Mouse (Mus musculus) spleen, adult 18-20 months (tissue): ENCODE measurements around the gene Add2.

ENCODE experiments used
- DNase-seq, 2 experiments: peaks; one replicate each; pipeline ENCODE4 v3.0.0; 2022; ENCODE audit warnings: mixed read lengths in 2 of 2

Add2 gene

GRCm38 (mm10) chr6:86050586-86051268 lies 22.2 kb downstream of the Add2 start:
- no peak for DNase-seq

- DNase-seq, result no peak
These were observed 23.6 kb downstream of the Add2 start for GRCm38 (mm10) chr6:86052032-86052459.

- no peak for DNase-seq
These were observed 24.1 kb downstream of the Add2 start for GRCm38 (mm10) chr6:86052556-86052955.

- DNase-seq, result no peak
These were observed 24.6 kb downstream of the Add2 start for GRCm38 (mm10) chr6:86053099-86053498.

- no peak for DNase-seq
These were observed 25.1 kb downstream of the Add2 start for GRCm38 (mm10) chr6:86053594-86053993.

GRCm38 (mm10) chr6:86058475-86058874 lies 30.0 kb downstream of the Add2 start:
- no peak for DNase-seq

GRCm38 (mm10) chr6:86059151-86059853 lies 30.8 kb downstream of the Add2 start:
- no peak for DNase-seq

- DNase-seq, result no peak
These were observed 31.7 kb downstream of the Add2 start for GRCm38 (mm10) chr6:86060170-86060569.

- DNase-seq, result no peak
These were observed 33.7 kb downstream of the Add2 start for GRCm38 (mm10) chr6:86062226-86062625.

GRCm38 (mm10) chr6:86062684-86063083 lies 34.2 kb downstream of the Add2 start:
- no peak for DNase-seq

- DNase-seq, result no peak
These were observed 36.0 kb downstream of the Add2 start for GRCm38 (mm10) chr6:86064318-86065016.

- no peak for DNase-seq
These were observed 38.2 kb downstream of the Add2 start for GRCm38 (mm10) chr6:86066727-86067126.

GRCm38 (mm10) chr6:86067145-86067544 lies 38.7 kb downstream of the Add2 start:
- no peak for DNase-seq

GRCm38 (mm10) chr6:86069009-86069408 lies 40.5 kb downstream of the Add2 start:
- DNase-seq, result no peak

GRCm38 (mm10) chr6:86069856-86070255 lies 41.4 kb downstream of the Add2 start:
- no peak for DNase-seq

- no peak for DNase-seq
These were observed 41.8 kb downstream of the Add2 start for GRCm38 (mm10) chr6:86070277-86070676.

- no peak for DNase-seq
These were observed 45.4 kb downstream of the Add2 start for GRCm38 (mm10) chr6:86073882-86074281.

GRCm38 (mm10) chr6:86074538-86075204 lies 46.2 kb downstream of the Add2 start:
- DNase-seq, result no peak

- DNase-seq, result no peak
These were observed 48.0 kb downstream of the Add2 start for GRCm38 (mm10) chr6:86076525-86076924.

- no peak for DNase-seq
These were observed 49.4 kb downstream of the Add2 start for GRCm38 (mm10) chr6:86077880-86078279.

GRCm38 (mm10) chr6:86078361-86079010 lies 50.0 kb downstream of the Add2 start:
- DNase-seq, result no peak

GRCm38 (mm10) chr6:86079323-86079722 lies 50.8 kb downstream of the Add2 start:
- no peak for DNase-seq

GRCm38 (mm10) chr6:86085518-86085917 lies 57.0 kb downstream of the Add2 start:
- peak in 1 of 2 experiments; percentile 34 for DNase-seq
